Mouse (Mus musculus): ENCODE measurements around the gene Prune1.

Prune1 gene

GRCm38 (mm10) chr3:95306244-95306643 is 24.4 kb upstream of the Prune1 start:
- no peak for DNase-seq (ENCODE audit: low read depth, low spot score)

- DNase-seq (ENCODE audit: low read depth, low spot score): no peak
These were observed 19.4 kb upstream of the Prune1 start for GRCm38 (mm10) chr3:95301204-95301796.

GRCm38 (mm10) chr3:95298018-95298417 is 16.1 kb upstream of the Prune1 start:
- DNase-seq (ENCODE audit: low read depth, low spot score): no peak

GRCm38 (mm10) chr3:95296103-95296469 is 14.2 kb upstream of the Prune1 start:
- no peak for DNase-seq (ENCODE audit: low read depth, low spot score)

GRCm38 (mm10) chr3:95295321-95296102 is 13.6 kb upstream of the Prune1 start:
- DNase-seq (ENCODE audit: low read depth, low spot score): no peak

GRCm38 (mm10) chr3:95294718-95295117 is 12.8 kb upstream of the Prune1 start:
- DNase-seq (ENCODE audit: low read depth, low spot score): no peak

GRCm38 (mm10) chr3:95294316-95294715 is 12.4 kb upstream of the Prune1 start:
- DNase-seq (ENCODE audit: low read depth, low spot score): no peak

GRCm38 (mm10) chr3:95293537-95293936 is 11.7 kb upstream of the Prune1 start:
- DNase-seq (ENCODE audit: low read depth, low spot score): no peak

- DNase-seq (ENCODE audit: low read depth, low spot score): no peak
These were observed 11.0 kb upstream of the Prune1 start for GRCm38 (mm10) chr3:95292899-95293298.

GRCm38 (mm10) chr3:95291041-95291440 is 9.2 kb upstream of the Prune1 start:
- DNase-seq (ENCODE audit: low read depth, low spot score): no peak

GRCm38 (mm10) chr3:95290156-95290555 is 8.3 kb upstream of the Prune1 start:
- no peak for DNase-seq (ENCODE audit: low read depth, low spot score)

- DNase-seq (ENCODE audit: low read depth, low spot score): no peak
These were observed 7.5 kb upstream of the Prune1 start for GRCm38 (mm10) chr3:95289419-95289818.

GRCm38 (mm10) chr3:95287541-95287940 is 5.7 kb upstream of the Prune1 start:
- no peak for DNase-seq (ENCODE audit: low read depth, low spot score)

- DNase-seq (ENCODE audit: low read depth, low spot score): no peak
These were observed 4.6 kb upstream of the Prune1 start for GRCm38 (mm10) chr3:95286510-95286909.

- no peak for DNase-seq (ENCODE audit: low read depth, low spot score)
These were observed 4.1 kb upstream of the Prune1 start for GRCm38 (mm10) chr3:95286011-95286410.

GRCm38 (mm10) chr3:95285390-95285789 is 3.5 kb upstream of the Prune1 start:
- no peak for DNase-seq (ENCODE audit: low read depth, low spot score)

GRCm38 (mm10) chr3:95284501-95285281 is 2.8 kb upstream of the Prune1 start:
- no peak for DNase-seq (ENCODE audit: low read depth, low spot score)

- DNase-seq (ENCODE audit: low read depth, low spot score): no peak
These were observed 2.2 kb upstream of the Prune1 start for GRCm38 (mm10) chr3:95284062-95284461.

- no peak for DNase-seq (ENCODE audit: low read depth, low spot score)
These were observed 1.7 kb upstream of the Prune1 start for GRCm38 (mm10) chr3:95283589-95283941.

GRCm38 (mm10) chr3:95282865-95283588 is 1.2 kb upstream of the Prune1 start:
- peak; percentile 59 for DNase-seq (ENCODE audit: low read depth, low spot score)

GRCm38 (mm10) chr3:95282381-95282864 is 547 bp upstream of the Prune1 start:
- no peak for DNase-seq (ENCODE audit: low read depth, low spot score)

GRCm38 (mm10) chr3:95280747-95281146 is 1.1 kb downstream of the Prune1 start:
- no peak for DNase-seq (ENCODE audit: low read depth, low spot score)

All from embryo, embryonic 11.5 days (tissue).